ENCODE assay signal across 16 mouse cellular contexts in the genomic region with DNA sequence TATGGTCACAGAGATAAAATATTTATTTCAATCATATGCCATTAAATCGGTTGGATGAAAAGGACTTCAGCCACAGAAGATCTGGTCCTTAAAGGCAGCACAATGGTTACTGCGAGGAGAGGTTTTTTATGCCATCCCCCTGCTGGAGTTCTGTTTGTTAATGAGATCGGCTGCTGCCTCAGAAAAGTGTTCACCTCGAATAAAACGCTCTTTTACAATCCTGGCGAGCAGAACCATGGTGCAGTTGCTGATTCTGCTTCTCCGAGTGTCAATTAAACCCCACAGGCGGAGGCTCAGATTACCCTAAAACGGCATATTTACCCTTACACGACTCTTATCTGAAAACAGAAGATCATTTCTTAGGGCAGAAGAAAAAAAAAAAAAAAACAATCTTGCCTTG.
DNase-seq lines count a peak whose midpoint lies in the region; ATAC-seq and TF ChIP-seq lines count a peak whose summit lies in the region.
"Had no signal": no experiment of that assay in that cellular context is flagged by ENCODE, and none has a peak within 500 bp of the region (broad histone marks: within the 10 kb centered on the region; RNA-seq: fewer than 3 reads in every experiment).

No protein-coding gene starts in this region.

- TF ChIP-seq CTCF in brain, embryonic 14.5 days (IDR thresholded peaks at IDR 0.05; ENCODE audit: borderline replicate concordance, extremely low read depth, insufficient read depth, insufficient read length), result no peak

- H3K36me3 ChIP-seq in heart, embryonic 13.5 days, result peaks cover 5% of the 10 kb centered on the region; the same call in 1 of the 2 replicates
- H3K36me3 ChIP-seq in embryonic facial prominence, embryonic 12.5 days, result no peaks in the 10 kb centered on the region
- H3K36me3 ChIP-seq in midbrain, embryonic 11.5 days (ENCODE audit: control insufficient read depth, insufficient read depth, low read length), result no peaks in the 10 kb centered on the region

- 31% methylated on average over 10 of the region's 10 CpGs for WGBS in heart, embryonic 13.5 days
- 15% methylated on average over 10 of the region's 10 CpGs for WGBS in embryonic facial prominence, embryonic 12.5 days
- 7% methylated on average over 10 of the region's 10 CpGs for WGBS in midbrain, embryonic 11.5 days

- H3K4me3 ChIP-seq in heart, embryonic 13.5 days, result no peak overlapping the region
- H3K4me3 ChIP-seq in embryonic facial prominence, embryonic 12.5 days, result no peak overlapping the region
- H3K4me3 ChIP-seq in midbrain, embryonic 11.5 days (ENCODE audit: low read depth, low read length), result no peak overlapping the region
- H3K4me3 ChIP-seq: embryonic facial prominence, embryonic 13.5 days had no signal

- DNase-seq in heart, postnatal 25 days (ENCODE audit: low spot score), result no peak
- peak; percentile 66 for DNase-seq in brain, embryonic 14.5 days (ENCODE audit: low read depth)
- no peak for DNase-seq in midbrain, embryonic 11.5 days (ENCODE audit: low spot score, missing footprints)
- no peak for DNase-seq in urinary bladder, postnatal 14 days (ENCODE audit: low spot score)
- DNase-seq in thymus, adult 18-20 months, result no peak
- DNase-seq: cerebellum, adult 18-20 months; kidney, postnatal 36 days; layer of hippocampus, postnatal 36 days; lung, adult 18-20 months; right cerebral cortex, postnatal 25 days; thymus, postnatal 4 days had no signal

- no peak for TF ChIP-seq POLR2A in brain, embryonic 14.5 days (IDR thresholded peaks at IDR 0.05; ENCODE audit: borderline replicate concordance, extremely low read depth, insufficient read depth, insufficient read length, poor library complexity, severe bottlenecking)

- 0 out of 2 replicates have a peak overlapping the region, but pooled peaks have one; percentile 20 for H3K27ac ChIP-seq in heart, embryonic 13.5 days (replicated peaks)
- no peak overlapping the region for H3K27ac ChIP-seq in embryonic facial prominence, embryonic 12.5 days
- H3K27ac ChIP-seq in midbrain, embryonic 11.5 days (ENCODE audit: low read depth, low read length), result no peak overlapping the region
- H3K27ac ChIP-seq: embryonic facial prominence, embryonic 13.5 days had no signal

- H3K4me2 ChIP-seq in heart, embryonic 13.5 days, result peak overlapping the region; percentile 44
- H3K4me2 ChIP-seq in embryonic facial prominence, embryonic 12.5 days (replicated peaks), result 0 out of 2 replicates have a peak overlapping the region, but pooled peaks have one; percentile 2
- 0 out of 2 replicates have a peak overlapping the region, but pooled peaks have one; percentile 6 for H3K4me2 ChIP-seq in midbrain, embryonic 11.5 days
- H3K4me2 ChIP-seq: embryonic facial prominence, embryonic 13.5 days had no signal

- no peak for ATAC-seq in heart, embryonic 13.5 days (ENCODE audit: extremely low read depth, insufficient number of reproducible peaks, low FRiP score, low TSS enrichment)
- no peak for ATAC-seq in embryonic facial prominence, embryonic 12.5 days (ENCODE audit: insufficient number of reproducible peaks, insufficient read depth, low FRiP score, low TSS enrichment)
- ATAC-seq in midbrain, embryonic 11.5 days (ENCODE audit: low FRiP score), result no peak
- ATAC-seq: intestine, embryonic 16.5 days had no signal

- intact Hi-C loops in heart, postnatal 25 days (cut with DNase I), result loop anchor here (5.0 kb wide), 1 partner anchor 53 kb away; no protein-coding TSS in a partner anchor

- H3K9ac ChIP-seq in heart, embryonic 13.5 days, result peak overlapping the region; percentile 65
- no peak overlapping the region for H3K9ac ChIP-seq in embryonic facial prominence, embryonic 12.5 days
- H3K9ac ChIP-seq in midbrain, embryonic 11.5 days (ENCODE audit: low read length), result no peak overlapping the region
- H3K9ac ChIP-seq: embryonic facial prominence, embryonic 13.5 days had no signal

- H3K27me3 ChIP-seq in heart, embryonic 13.5 days (replicated peaks), result no peaks in the 10 kb centered on the region
- H3K27me3 ChIP-seq in embryonic facial prominence, embryonic 12.5 days, result no peaks in the 10 kb centered on the region
- no peaks in the 10 kb centered on the region; the same call in 1 of the 2 replicates for H3K27me3 ChIP-seq in midbrain, embryonic 11.5 days (ENCODE audit: control insufficient read depth, insufficient read depth, low read length)
- H3K27me3 ChIP-seq: CH12.LX; embryonic facial prominence, embryonic 13.5 days had no signal

- H3K4me1 ChIP-seq in heart, embryonic 13.5 days, result peaks cover 47% of the 10 kb centered on the region
- peaks cover 39% of the 10 kb centered on the region for H3K4me1 ChIP-seq in embryonic facial prominence, embryonic 12.5 days
- peaks cover 31% of the 10 kb centered on the region for H3K4me1 ChIP-seq in midbrain, embryonic 11.5 days (ENCODE audit: control insufficient read depth, insufficient read depth, low read length)

- peaks cover 7% of the 10 kb centered on the region; the same call in 1 of the 2 replicates for H3K9me3 ChIP-seq in heart, embryonic 13.5 days
- H3K9me3 ChIP-seq in embryonic facial prominence, embryonic 12.5 days, result no peaks in the 10 kb centered on the region
- no peaks in the 10 kb centered on the region for H3K9me3 ChIP-seq in midbrain, embryonic 11.5 days (ENCODE audit: control insufficient read depth, low read length)
